Mouse (Mus musculus): ENCODE data around the gene Slc30a3.
"Not testable (repeated sequence)": the region's sequence is repeated elsewhere in the genome, so short reads cannot be mapped to it uniquely, and the experiment has no call there.

Gene Slc30a3

DNA sequence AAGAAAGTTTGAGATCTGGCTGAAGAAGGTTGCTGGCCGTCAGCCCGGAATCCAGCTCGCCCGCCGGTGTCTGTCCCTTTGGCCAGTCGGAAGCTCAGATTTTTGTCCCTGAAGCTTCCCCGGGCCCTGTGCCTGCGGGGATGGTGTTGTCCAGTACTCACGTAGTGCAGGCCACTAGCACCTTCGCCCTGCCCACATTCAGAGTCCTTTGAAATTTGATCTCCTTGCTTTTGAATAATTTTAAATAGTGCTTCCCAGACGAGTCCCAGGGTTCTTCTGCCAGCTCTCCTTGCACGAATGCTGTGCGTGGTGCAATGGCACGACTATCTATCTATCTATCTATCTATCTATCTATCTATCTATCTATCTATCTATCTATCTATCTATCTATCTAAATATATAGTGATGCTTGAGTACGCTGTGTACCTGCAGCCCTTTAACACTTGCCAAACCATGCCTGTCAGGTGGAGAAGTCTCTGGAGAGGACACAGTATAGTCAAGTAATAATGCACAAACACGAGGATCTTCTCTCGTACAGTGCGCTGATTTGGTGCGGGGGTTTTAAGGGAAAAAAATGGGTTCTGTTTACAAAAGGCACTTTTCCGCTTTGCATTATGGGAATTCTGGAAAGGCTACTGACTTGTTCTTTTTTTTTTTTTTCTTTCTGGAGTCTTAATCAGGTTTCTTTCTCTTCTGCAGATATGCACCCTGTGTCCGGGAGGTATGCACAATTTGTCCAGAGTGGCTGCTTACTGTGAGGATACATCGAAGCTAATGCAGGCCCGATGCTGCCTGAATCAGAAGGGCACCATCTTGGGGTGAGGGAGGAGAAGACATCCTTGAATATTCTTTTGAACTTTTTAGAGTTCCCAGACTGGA, 59.0 kb downstream of the Slc30a3 start, which contains the start of gene Slc5a6:
Gene Slc5a6 (minus strand): TSS at position 162 of the 879 bp plus-strand sequence.
- peak; percentile 25 for DNase-seq

DNA sequence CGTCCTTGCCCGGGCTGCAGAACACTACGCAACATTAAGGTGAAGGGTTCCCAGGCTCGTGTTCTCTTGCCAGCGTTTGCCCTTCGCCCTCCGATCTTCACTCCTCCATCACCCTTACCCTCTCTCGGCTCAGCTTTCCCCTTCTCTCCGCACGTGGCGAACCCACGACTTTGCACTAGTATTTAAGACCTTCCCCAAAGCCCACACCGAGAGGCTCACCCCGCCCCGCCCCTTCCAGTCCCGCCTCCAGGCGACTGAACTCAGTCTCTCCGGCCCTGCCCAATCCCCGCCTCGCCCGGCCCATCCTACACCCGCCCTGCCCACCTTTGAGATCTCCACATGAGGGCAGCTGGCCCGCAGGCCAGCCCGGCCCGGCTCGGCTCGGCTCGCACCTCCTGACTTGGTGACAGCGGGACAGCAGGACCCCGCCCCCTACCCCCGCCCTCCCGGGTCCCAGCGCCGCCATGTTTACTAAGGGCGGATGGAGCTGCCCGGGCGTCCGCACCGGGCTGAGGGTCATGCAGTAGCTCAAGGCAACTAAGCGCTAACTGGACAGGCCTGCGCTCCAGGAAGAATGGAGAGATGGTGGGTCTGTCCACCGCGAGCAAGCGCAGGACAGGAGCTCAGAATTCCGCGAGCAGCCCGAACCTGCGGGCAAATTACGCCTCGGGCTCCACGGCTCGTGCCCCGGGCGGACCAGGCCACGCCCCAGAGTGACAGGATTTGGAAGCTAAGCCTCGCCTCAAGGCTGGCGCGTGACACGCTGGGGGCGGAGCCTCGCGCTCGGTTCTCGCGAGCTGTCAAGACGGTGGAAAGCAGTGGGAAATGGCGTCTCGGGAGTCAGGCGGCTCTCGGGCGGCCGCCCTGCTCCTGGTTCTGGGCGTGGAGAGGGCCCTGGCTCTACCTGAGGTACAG, 59.9 kb downstream of the Slc30a3 start, which contains the start of gene Atraid:
Gene Atraid (plus strand): TSS at position 465 of the 915 bp plus-strand sequence.
- DNase-seq: peak; percentile 97

DNA sequence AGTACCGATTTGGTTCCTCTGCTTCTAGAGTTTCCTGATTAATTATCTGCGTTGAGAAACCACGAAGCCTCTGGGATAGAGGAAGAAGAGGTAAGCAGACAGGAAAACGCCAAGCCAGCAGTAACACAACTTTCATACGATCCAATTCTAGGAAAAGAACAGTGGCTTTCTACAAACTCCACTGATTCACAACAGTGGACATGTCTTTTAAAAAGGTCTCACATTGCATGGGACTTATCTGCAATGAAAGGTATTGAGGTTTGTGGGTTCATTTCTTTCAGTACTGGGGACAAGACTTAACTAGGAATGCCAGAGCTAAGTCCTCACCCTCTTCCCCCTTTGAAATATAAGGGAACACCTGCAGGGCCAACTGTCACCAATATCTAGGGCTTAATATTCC, 61.0 kb downstream of the Slc30a3 start:
- no peak for DNase-seq

DNA sequence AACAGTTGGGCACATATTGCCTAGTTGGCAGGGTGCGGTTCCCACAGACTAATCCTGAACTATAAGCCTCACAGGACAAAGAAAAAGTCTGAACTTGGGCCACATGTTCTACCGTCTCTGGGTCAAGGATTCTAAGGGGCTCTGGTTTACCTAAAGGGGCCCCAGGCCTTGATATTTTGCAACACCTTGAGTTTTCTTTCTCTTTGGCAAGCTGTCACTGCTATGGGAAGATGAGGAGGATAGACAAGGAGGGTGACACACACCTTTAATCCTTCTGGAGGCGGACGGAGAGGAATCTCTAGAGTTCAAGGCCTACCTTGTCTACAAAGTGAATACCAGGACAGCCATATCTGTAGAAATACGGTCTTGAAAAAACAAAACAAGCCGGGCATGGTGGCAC, 61.6 kb downstream of the Slc30a3 start:
- DNase-seq: no peak

DNA sequence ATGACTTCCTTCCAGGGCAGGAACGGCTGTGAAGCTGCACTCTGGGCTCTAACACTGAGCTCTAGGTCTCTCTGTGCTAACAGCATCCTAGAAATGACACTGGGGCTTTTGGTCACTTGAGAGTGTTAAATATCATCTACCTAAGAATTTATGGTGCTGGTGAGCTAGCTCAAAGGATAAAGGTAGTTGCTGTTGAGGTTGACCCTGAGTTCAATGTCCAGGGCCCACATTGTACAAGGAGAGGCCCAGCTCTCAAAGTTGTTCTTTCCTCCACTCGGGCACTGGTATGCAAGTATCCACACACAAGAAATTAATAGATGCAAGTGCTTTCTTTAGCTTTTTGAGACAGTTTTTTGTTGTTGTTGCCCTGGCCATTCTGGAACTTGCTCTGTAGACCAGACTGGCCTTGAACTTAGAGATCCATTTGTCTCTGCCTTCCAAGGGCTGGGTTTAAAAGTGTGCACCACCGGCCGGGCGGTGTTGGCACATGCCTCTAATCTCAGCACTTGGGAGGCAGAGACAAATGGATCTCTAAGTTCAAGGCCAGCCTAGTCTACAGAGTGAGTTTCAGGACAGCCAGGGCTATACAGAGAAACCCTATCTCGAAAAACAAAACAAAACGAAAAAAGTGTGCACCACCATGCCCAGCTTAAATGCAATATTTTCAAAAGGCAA, 69.7 kb downstream of the Slc30a3 start:
- DNase-seq: no peak

DNA sequence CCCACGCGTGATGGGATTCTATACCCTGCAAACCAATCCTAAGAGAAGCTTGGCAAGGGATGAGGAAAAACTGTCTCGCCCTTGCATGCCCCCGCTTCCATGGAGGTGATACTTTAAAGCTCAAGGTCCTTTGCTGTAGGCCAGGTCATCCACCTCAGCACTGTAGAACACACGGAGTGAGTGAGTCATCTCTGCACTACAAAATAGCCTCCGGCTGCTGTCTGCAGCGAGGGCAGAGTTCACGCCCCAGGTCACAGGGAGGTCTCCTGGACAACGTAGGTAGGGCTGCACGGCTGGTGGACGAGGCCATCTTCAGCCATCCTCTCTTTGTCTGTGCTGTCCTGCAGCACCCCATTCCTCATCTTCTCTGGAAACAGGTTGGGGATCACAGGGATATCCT, 71.5 kb downstream of the Slc30a3 start:
- not testable (repeated sequence) for DNase-seq
